Mouse (Mus musculus) cerebellum, adult 2 months (tissue): ENCODE measurements at regions not wholly inside any gene's neighbourhood (a gene's known extent, or its start where the extent isn't known, plus 50 kb on each side); places are given as distances from the start of the nearest gene placed in this dataset.

Source experiments
- CTCF ChIP-seq: fragments of 200-500 bp; IDR thresholded peaks from 2 replicates; pipeline ENCODE4 v1.5.1; 2011; ENCODE audit warnings: low read depth, mild to moderate bottlenecking, control low read depth, low read length, moderate library complexity, borderline replicate concordance; ENCODE audit not compliant: insufficient read depth
- POLR2A ChIP-seq: fragments of 200-500 bp; IDR thresholded peaks from 2 replicates; pipeline ENCODE4 v1.6.1; 2011; ENCODE audit warnings: low read length, control low read depth, borderline replicate concordance; ENCODE audit not compliant: insufficient read depth

GRCm38 (mm10) chr12:99063885-99064284 is 143.5 kb downstream of the Ttc8 start:
- TF ChIP-seq POLR2A (no peak), CTCF (no peak)
